Comparison of ENCODE assay signal across 8 mouse cellular contexts in the genomic region with DNA sequence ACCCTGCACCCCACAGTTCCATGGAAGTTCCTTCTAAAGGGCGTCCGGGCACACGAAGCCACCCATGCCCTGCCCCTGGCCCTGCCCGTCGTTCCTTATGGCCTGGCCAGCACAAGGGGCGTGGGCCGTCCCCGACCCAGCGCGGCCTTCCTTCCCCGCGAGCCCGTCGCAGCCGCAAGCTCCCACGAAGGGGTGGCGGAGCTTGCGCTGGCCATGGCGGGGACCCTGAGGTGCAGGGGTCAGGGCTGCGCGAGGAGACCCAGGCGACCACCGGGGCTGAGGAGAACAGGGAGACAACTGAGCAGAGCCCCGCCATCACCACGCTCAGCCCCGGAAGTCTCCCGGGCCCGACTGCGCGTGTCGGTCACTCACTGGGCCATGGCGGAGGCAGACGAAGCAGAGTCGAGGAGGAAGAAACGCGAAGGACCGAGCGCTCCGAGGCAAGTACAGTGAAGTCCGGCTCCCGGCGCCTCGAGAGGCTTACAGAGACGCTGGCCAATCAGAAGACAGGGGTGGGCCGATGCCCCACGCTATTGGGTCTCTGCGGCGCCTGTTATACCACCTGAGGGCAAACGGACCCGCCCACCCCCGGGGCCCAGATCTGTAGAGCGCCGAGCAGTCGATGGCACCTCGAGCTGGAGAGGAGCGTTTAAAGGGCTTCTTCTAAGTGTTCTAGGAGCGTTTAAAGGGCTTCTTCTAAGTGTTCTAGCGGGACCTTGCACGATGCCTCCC. TPM values are rescaled to one million over a fixed set of nuclear protein-coding genes. Genes with fewer than 3 reads are reported as not detected.
DNase-seq lines count a peak whose midpoint lies in the region; ATAC-seq and TF ChIP-seq lines count a peak whose summit lies in the region.

TSS of gene Pgd (minus strand) at position 557 of the 732 bp plus-strand sequence.

- ATAC-seq in activated CD4-positive, CD25-positive, alpha-beta regulatory T cell, adult 4 months = peak; percentile 95
- ATAC-seq in megakaryocyte progenitor cell, adult 5-6 weeks (replicated peaks; ENCODE audit: poor library complexity) = peak; percentile 85

- peak; percentile 94 for DNase-seq in gastrocnemius, postnatal 10 days
- peak; percentile 97 for DNase-seq in induced T-regulatory cell, adult 2 months (ENCODE audit: low read depth)
- peak; percentile 91 to 98 for DNase-seq in left cerebral cortex, adult 9 months (ENCODE audit: low spot score in 2 of 2)
- DNase-seq in right cerebral cortex, postnatal 14 days = peak; percentile 97
- peak; percentile 94 to 97 for DNase-seq in urinary bladder, postnatal 36 days (ENCODE audit: low spot score in 2 of 2)

- no peak within 1 kb of the TSS for H3K27ac ChIP-seq in cortical plate, adult 2 months (ENCODE audit: insufficient read depth, low read length)

- TF ChIP-seq CTCF in cortical plate, adult 2 months (IDR thresholded peaks at IDR 0.05; ENCODE audit: extremely low read depth, insufficient read depth, low read length) = no peak

- H3K4me3 ChIP-seq in cortical plate, adult 2 months (ENCODE audit: insufficient read depth, low read length) = peak within 1 kb of the TSS; percentile 47

- TF ChIP-seq POLR2A in cortical plate, adult 2 months (IDR thresholded peaks at IDR 0.05; ENCODE audit: extremely low read depth, insufficient read depth, low read length) = peak; percentile 97

- H3K4me1 ChIP-seq in cortical plate, adult 2 months (ENCODE audit: control insufficient read depth, insufficient read depth, low read length) = no peaks in the 10 kb centered on the region

RNA-seq across cellular contexts. Expression of gene Pgd, which starts in this region (rescaled TPM):
- 10 to 100 TPM; 44.0 to 74.8 TPM for polyA plus RNA-seq in activated CD4-positive, CD25-positive, alpha-beta regulatory T cell, adult 4 months (2017; shearing (Covaris generic))
- 47.8 and 48.5 TPM in 2 replicates for polyA plus RNA-seq in cortical plate, adult 2 months (2012; rRNA removed)
- 10 to 100 TPM; 27.1 to 31.3 TPM for total RNA-seq in gastrocnemius, postnatal 10 days (2021)
- total RNA-seq in megakaryocyte progenitor cell, adult 5-6 weeks (2015) = 128 and 132 TPM in 2 replicates
- total RNA-seq in megakaryocyte progenitor cell, adult 5-6 weeks (2017) = 115 and 133 TPM in 2 replicates
